Mouse (Mus musculus) midbrain, embryonic 12.5 days (tissue): ENCODE data around the gene Dpp4. TPM values are rescaled to one million over a fixed set of nuclear protein-coding genes. Genes with fewer than 3 reads are reported as not detected.

Experiments
- ATAC-seq: fragments of 200-750 bp; cut with Nextera tagmentation; 2 replicates; pipeline ENCODE4 v1.8.0; 2017; ENCODE audit warnings: low read depth, moderate TSS enrichment, moderate library complexity; ENCODE audit not compliant: low FRiP score
- H3K27ac ChIP-seq: fragments of 300-500 bp; sonication (generic); replicated peaks from 2 replicates; pipeline ENCODE4 v1.5.1; 2016; ENCODE audit warnings: mild to moderate bottlenecking
- H3K27me3 ChIP-seq: fragments of 300-500 bp; sonication (generic); 2 replicates; pipeline ENCODE4 v1.6.1; 2016; ENCODE audit warnings: mild to moderate bottlenecking
- H3K36me3 ChIP-seq: fragments of 300-500 bp; sonication (generic); 2 replicates; pipeline ENCODE4 v1.6.1; 2016
- H3K4me1 ChIP-seq: fragments of 300-500 bp; sonication (generic); 2 replicates; pipeline ENCODE4 v1.6.1; 2016
- H3K4me2 ChIP-seq: fragments of 300-500 bp; sonication (generic); replicated peaks from 2 replicates; pipeline ENCODE4 v1.6.1; 2016; ENCODE audit warnings: mild to moderate bottlenecking, moderate library complexity
- H3K4me3 ChIP-seq: fragments of 300-500 bp; sonication (generic); 2 replicates; pipeline ENCODE4 v1.5.1; 2016; ENCODE audit warnings: mild to moderate bottlenecking
- H3K9ac ChIP-seq: fragments of 300-500 bp; sonication (generic); replicated peaks from 2 replicates; pipeline ENCODE4 v1.6.1; 2016; ENCODE audit warnings: mild to moderate bottlenecking, moderate library complexity
- H3K9me3 ChIP-seq: fragments of 300-500 bp; sonication (generic); 2 replicates; pipeline ENCODE4 v1.6.1; 2016; ENCODE audit warnings: mild to moderate bottlenecking
- WGBS: fragments of 180-500 bp; shearing (Covaris S2); methylation state at CpG from one replicate; pipeline ENCODE4 v1.1.7; 2016; 5-methylcytosine and 5-hydroxymethylcytosine counted together
- polyA plus RNA-seq: library from polyadenylated mRNA; unstranded; fragments of >200 nt; fragmentation: Nextera tagmentation; extraction: Ambion mirVana; gene quantifications from 2 replicates; pipeline ENCODE4 v1.2.1, GENCODE M21; 2016

Gene Dpp4
- polyA plus RNA-seq, 1 experiment from 2014 or later = 0.87 TPM

GRCm38 (mm10) chr2:62401011-62401410, 11.0 kb downstream of the Dpp4 start:
- WGBS = 93% methylated on average over 6 of the region's 6 CpGs
- Histone ChIP-seq H3K4me3 (no peak overlapping the region), H3K4me1 (no peaks in the 10 kb centered on the region), H3K9me3 (no peaks in the 10 kb centered on the region), H3K9ac (no peak overlapping the region), H3K27me3 (no peaks in the 10 kb centered on the region), H3K36me3 (no peaks in the 10 kb centered on the region), H3K27ac (no peak overlapping the region), H3K4me2 (no peak overlapping the region)
- no peak for ATAC-seq

DNA sequence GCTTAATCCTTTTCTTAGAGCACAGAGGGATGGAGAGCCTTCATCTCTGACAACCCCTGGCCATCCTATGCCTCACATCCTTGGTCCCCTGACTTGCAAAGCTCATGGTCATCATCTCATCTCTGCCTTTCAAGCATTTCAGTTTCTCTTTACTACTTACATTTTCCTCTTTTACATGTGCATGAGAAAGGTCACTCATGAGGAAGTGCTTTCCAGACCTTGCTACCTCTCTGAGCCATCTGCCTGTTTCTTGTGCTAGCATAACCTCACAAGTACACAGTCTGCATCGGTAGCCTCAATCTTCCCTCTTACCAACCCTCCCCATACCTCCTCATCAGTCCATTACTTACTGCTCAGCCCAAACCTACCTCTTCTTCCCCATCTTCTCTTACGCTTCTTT, 12.2 kb downstream of the Dpp4 start:
- 89% methylated on average over 2 of the region's 2 CpGs for WGBS
- Histone ChIP-seq H3K27ac (no peak overlapping the region), H3K36me3 (no peaks in the 10 kb centered on the region), H3K9me3 (no peaks in the 10 kb centered on the region), H3K27me3 (no peaks in the 10 kb centered on the region), H3K4me2 (no peak overlapping the region), H3K9ac (no peak overlapping the region), H3K4me3 (no peak overlapping the region), H3K4me1 (no peaks in the 10 kb centered on the region)
- ATAC-seq = no peak

GRCm38 (mm10) chr2:62399361-62399760, 12.7 kb downstream of the Dpp4 start:
- WGBS = 80% methylated on average over 8 of the region's 8 CpGs
- H3K36me3 ChIP-seq = no peaks in the 10 kb centered on the region
- H3K27me3 ChIP-seq = no peaks in the 10 kb centered on the region
- H3K9ac ChIP-seq = no peak overlapping the region
- H3K9me3 ChIP-seq = no peaks in the 10 kb centered on the region
- no peak for ATAC-seq
- no peak overlapping the region for H3K4me3 ChIP-seq
- no peaks in the 10 kb centered on the region for H3K4me1 ChIP-seq
- no peak overlapping the region for H3K27ac ChIP-seq
- no peak overlapping the region for H3K4me2 ChIP-seq

- Histone ChIP-seq H3K4me2 (no peak overlapping the region), H3K9me3 (no peaks in the 10 kb centered on the region), H3K4me3 (no peak overlapping the region), H3K36me3 (no peaks in the 10 kb centered on the region), H3K27me3 (no peaks in the 10 kb centered on the region), H3K27ac (no peak overlapping the region), H3K4me1 (no peaks in the 10 kb centered on the region), H3K9ac (no peak overlapping the region)
- WGBS = 87% methylated on average over 2 of the region's 2 CpGs
- ATAC-seq = no peak
Measured at GRCm38 (mm10) chr2:62398115-62398875, 13.7 kb downstream of the Dpp4 start.

DNA sequence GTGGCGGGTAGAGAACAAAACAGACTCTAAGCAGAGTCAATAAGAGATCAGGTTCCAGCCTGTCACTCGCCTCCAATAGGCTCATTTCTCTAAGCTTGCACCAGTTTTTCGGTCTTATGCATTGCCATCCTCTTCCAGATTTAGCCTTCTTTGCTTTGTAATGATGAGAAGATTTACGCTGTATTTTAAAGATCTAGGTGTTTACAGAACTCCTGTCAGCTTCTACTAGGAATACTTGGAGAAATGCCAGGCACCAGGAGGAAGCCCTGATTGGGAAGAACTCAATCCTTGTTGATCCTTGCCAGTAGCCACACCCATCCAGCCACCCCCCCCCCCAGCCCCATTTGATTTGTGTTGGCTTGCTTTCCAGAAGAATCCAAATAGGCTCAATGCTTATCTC, 14.4 kb downstream of the Dpp4 start:
- WGBS = 90% methylated on average over 4 of the region's 4 CpGs
- no peak for ATAC-seq
- Histone ChIP-seq H3K4me3 (no peak overlapping the region), H3K9me3 (no peaks in the 10 kb centered on the region), H3K36me3 (no peaks in the 10 kb centered on the region), H3K27ac (no peak overlapping the region), H3K9ac (no peak overlapping the region), H3K4me1 (no peaks in the 10 kb centered on the region), H3K4me2 (no peak overlapping the region), H3K27me3 (no peaks in the 10 kb centered on the region)

GRCm38 (mm10) chr2:62396799-62397198, 15.2 kb downstream of the Dpp4 start:
- no peak overlapping the region for H3K9ac ChIP-seq

DNA sequence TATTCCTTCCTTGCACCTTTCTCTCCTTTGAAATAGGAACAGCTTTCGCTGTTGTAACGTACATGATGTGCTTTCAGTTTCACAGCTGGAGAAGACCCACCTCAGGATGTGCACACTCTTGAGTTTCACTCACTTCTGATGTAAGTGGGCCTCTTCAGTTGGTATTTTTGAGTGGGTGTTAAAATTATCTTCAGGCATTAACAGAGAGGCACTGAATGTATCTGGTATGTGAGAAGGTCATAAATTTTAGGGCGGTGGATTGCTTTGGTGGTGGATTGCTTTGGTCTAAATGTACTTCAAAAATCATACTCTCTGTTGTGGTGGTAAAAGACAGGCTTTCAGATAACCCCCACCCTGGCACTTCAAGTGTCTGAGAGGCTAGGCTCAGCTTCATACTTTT, 17.2 kb downstream of the Dpp4 start:
- Histone ChIP-seq H3K4me1 (no peaks in the 10 kb centered on the region), H3K4me3 (no peak overlapping the region), H3K9ac (no peak overlapping the region), H3K36me3 (no peaks in the 10 kb centered on the region), H3K27ac (no peak overlapping the region), H3K4me2 (no peak overlapping the region), H3K27me3 (no peaks in the 10 kb centered on the region), H3K9me3 (no peaks in the 10 kb centered on the region)
- WGBS = 96% methylated on average over 3 of the region's 3 CpGs
- no peak for ATAC-seq

More at GRCm38 (mm10) chr2:62396799-62397198, 15.2 kb downstream of the Dpp4 start:
- 86% methylated on average over 1 of the region's 1 CpGs for WGBS
- ATAC-seq = no peak
- Histone ChIP-seq H3K27me3 (no peaks in the 10 kb centered on the region), H3K36me3 (no peaks in the 10 kb centered on the region), H3K4me2 (no peak overlapping the region), H3K27ac (no peak overlapping the region), H3K9me3 (no peaks in the 10 kb centered on the region), H3K4me1 (no peaks in the 10 kb centered on the region), H3K4me3 (no peak overlapping the region)

DNA sequence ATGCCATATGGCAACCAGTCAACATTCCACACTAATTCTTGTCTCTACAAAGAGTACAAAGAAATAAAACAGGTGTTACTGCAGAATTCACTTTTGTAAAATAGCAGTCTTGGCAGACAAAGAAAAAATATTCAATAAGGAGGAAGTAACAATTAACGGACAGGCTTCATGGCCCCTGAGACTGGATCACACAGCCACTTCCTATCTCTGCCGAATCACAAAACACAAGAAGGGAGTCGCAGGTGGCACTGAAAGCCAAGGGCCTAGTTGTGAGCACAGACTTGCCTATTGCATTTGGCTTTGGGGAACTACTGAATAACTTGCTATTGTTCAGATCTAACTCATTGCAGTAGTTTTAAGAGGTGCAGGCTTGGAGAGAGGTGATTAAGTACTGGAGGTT, 19.9 kb downstream of the Dpp4 start:
- Histone ChIP-seq H3K4me3 (no peak overlapping the region), H3K9ac (no peak overlapping the region), H3K27ac (no peak overlapping the region), H3K36me3 (no peaks in the 10 kb centered on the region), H3K27me3 (no peaks in the 10 kb centered on the region), H3K9me3 (no peaks in the 10 kb centered on the region), H3K4me2 (no peak overlapping the region), H3K4me1 (no peaks in the 10 kb centered on the region)
- no peak for ATAC-seq
- WGBS = 88% methylated on average over 3 of the region's 3 CpGs

- no peak overlapping the region for H3K27ac ChIP-seq
- ATAC-seq = no peak
- H3K36me3 ChIP-seq = no peaks in the 10 kb centered on the region
- no peaks in the 10 kb centered on the region for H3K4me1 ChIP-seq
- no peak overlapping the region for H3K9ac ChIP-seq
- no peaks in the 10 kb centered on the region for H3K9me3 ChIP-seq
- H3K27me3 ChIP-seq = no peaks in the 10 kb centered on the region
- no peak overlapping the region for H3K4me3 ChIP-seq
- 90% methylated on average over 12 of the region's 12 CpGs for WGBS
- no peak overlapping the region for H3K4me2 ChIP-seq
Measured at GRCm38 (mm10) chr2:62390961-62391461, 21.0 kb downstream of the Dpp4 start.

- no peak overlapping the region for H3K27ac ChIP-seq
- no peaks in the 10 kb centered on the region for H3K27me3 ChIP-seq
- no peak overlapping the region for H3K4me2 ChIP-seq
- H3K4me1 ChIP-seq = no peaks in the 10 kb centered on the region
- no peaks in the 10 kb centered on the region for H3K36me3 ChIP-seq
- no peaks in the 10 kb centered on the region for H3K9me3 ChIP-seq
- no peak overlapping the region for H3K9ac ChIP-seq
- 74% methylated on average over 3 of the region's 3 CpGs for WGBS
- ATAC-seq = no peak
- no peak overlapping the region for H3K4me3 ChIP-seq
Measured at GRCm38 (mm10) chr2:62390305-62390704, 21.7 kb downstream of the Dpp4 start.

GRCm38 (mm10) chr2:62388841-62389240, 23.2 kb downstream of the Dpp4 start:
- Histone ChIP-seq H3K9ac (no peak overlapping the region), H3K9me3 (no peaks in the 10 kb centered on the region), H3K4me1 (no peaks in the 10 kb centered on the region), H3K4me2 (no peak overlapping the region), H3K4me3 (no peak overlapping the region), H3K27ac (no peak overlapping the region), H3K36me3 (no peaks in the 10 kb centered on the region), H3K27me3 (no peaks in the 10 kb centered on the region)
- WGBS = 93% methylated on average over 4 of the region's 4 CpGs
- no peak for ATAC-seq

- Histone ChIP-seq H3K27ac (no peak overlapping the region), H3K4me3 (no peak overlapping the region), H3K36me3 (no peaks in the 10 kb centered on the region), H3K27me3 (no peaks in the 10 kb centered on the region), H3K9me3 (no peaks in the 10 kb centered on the region), H3K9ac (no peak overlapping the region), H3K4me2 (no peak overlapping the region), H3K4me1 (no peaks in the 10 kb centered on the region)
- ATAC-seq = no peak
- 87% methylated on average over 4 of the region's 4 CpGs for WGBS
Measured at GRCm38 (mm10) chr2:62383196-62383595, 28.8 kb downstream of the Dpp4 start.

DNA sequence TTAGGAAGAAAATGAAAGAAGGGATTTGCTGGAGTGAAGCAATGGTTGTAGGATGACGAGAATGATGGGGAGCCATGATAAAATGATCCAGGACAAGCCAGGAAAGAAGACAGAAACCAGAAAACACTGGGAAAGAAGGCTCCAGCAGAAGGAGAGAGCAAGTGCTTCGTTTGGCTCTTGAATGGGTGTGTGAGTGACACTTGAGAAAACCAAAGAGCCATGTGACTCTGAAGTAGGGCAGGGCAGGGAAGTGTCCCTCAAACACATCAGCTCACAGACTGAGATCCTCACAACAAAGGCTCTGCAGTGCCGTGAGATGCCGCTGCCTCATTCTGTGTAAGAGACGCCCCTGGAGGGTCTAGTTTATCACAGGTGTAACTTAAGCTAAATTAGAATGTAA, 29.6 kb downstream of the Dpp4 start:
- no peak overlapping the region for H3K4me2 ChIP-seq
- H3K9me3 ChIP-seq = no peaks in the 10 kb centered on the region
- 75% methylated on average over 5 of the region's 5 CpGs for WGBS
- H3K27me3 ChIP-seq = no peaks in the 10 kb centered on the region
- H3K4me1 ChIP-seq = no peaks in the 10 kb centered on the region
- H3K36me3 ChIP-seq = no peaks in the 10 kb centered on the region
- H3K27ac ChIP-seq = no peak overlapping the region
- H3K9ac ChIP-seq = no peak overlapping the region
- no peak overlapping the region for H3K4me3 ChIP-seq
- ATAC-seq = no peak
